Mouse (Mus musculus) G1E-ER4 (cell line): ENCODE measurements around the gene Mad2l2. TPM values are rescaled to one million over a fixed set of nuclear protein-coding genes. Genes with fewer than 3 reads are reported as not detected.

Experiments
- GATA1 ChIP-seq: IDR thresholded peaks from one replicate; pipeline ENCODE4 v1.8.0; 2012; ENCODE audit warnings: low read length, inconsistent platforms
- polyA plus RNA-seq: library from polyadenylated mRNA; stranded (reverse); fragments of >175 nt; gene quantifications from 2 replicates; pipeline ENCODE4 v1.2.3, GENCODE M21; 2012

Gene Mad2l2
- polyA plus RNA-seq, 1 experiment: 35.5 TPM

- no peak for TF ChIP-seq GATA1
These were observed 22.4 kb downstream of the Mad2l2 start for GRCm38 (mm10) chr4:148152547-148152946.

- no peak for TF ChIP-seq GATA1
These were observed 23.8 kb downstream of the Mad2l2 start for GRCm38 (mm10) chr4:148154006-148154405.

- no peak for TF ChIP-seq GATA1
These were observed 24.8 kb downstream of the Mad2l2 start for GRCm38 (mm10) chr4:148154982-148155381.

GRCm38 (mm10) chr4:148158436-148159348 is 28.5 kb downstream of the Mad2l2 start:
- TF ChIP-seq GATA1: no peak

- TF ChIP-seq GATA1: no peak
These were observed 29.6 kb downstream of the Mad2l2 start for GRCm38 (mm10) chr4:148159544-148160435.

GRCm38 (mm10) chr4:148160436-148161390 is 30.5 kb downstream of the Mad2l2 start, which contains the start of the genes Fbxo44 and Fbxo2:
Fbxo44 (minus strand) TSS chr4:148160482.
Fbxo2 (plus strand) TSS chr4:148160621.
- TF ChIP-seq GATA1: no peak

- no peak for TF ChIP-seq GATA1
These were observed 33.8 kb downstream of the Mad2l2 start for GRCm38 (mm10) chr4:148164002-148164439.

- no peak for TF ChIP-seq GATA1
These were observed 34.3 kb downstream of the Mad2l2 start for GRCm38 (mm10) chr4:148164461-148164860.

GRCm38 (mm10) chr4:148165551-148165950 is 35.4 kb downstream of the Mad2l2 start:
- no peak for TF ChIP-seq GATA1

- no peak for TF ChIP-seq GATA1
These were observed 36.2 kb downstream of the Mad2l2 start for GRCm38 (mm10) chr4:148166431-148166830.

GRCm38 (mm10) chr4:148166986-148167385 is 36.8 kb downstream of the Mad2l2 start:
- no peak for TF ChIP-seq GATA1

- TF ChIP-seq GATA1: no peak
These were observed 38.1 kb downstream of the Mad2l2 start for GRCm38 (mm10) chr4:148168287-148168686.

GRCm38 (mm10) chr4:148169586-148169985 is 39.4 kb downstream of the Mad2l2 start:
- no peak for TF ChIP-seq GATA1

GRCm38 (mm10) chr4:148170842-148171241 is 40.7 kb downstream of the Mad2l2 start:
- no peak for TF ChIP-seq GATA1

GRCm38 (mm10) chr4:148171261-148171660 is 41.1 kb downstream of the Mad2l2 start:
- TF ChIP-seq GATA1: no peak
